Mouse (Mus musculus): Measurements from ENCODE around the gene Dnmt3b. TPM values are rescaled to one million over a fixed set of nuclear protein-coding genes. Genes with fewer than 3 reads are reported as not detected.
"Not testable (repeated sequence)": the region's sequence is repeated elsewhere in the genome, so short reads cannot be mapped to it uniquely, and the experiment has no call there.

Gene Dnmt3b
- polyA plus RNA-seq, 1 experiment = 1.2 TPM

- not testable (repeated sequence) for DNase-seq (ENCODE audit: low read depth, low spot score)
- WGBS = 43% methylated on average over 7 of the region's 7 CpGs
Measured at GRCm38 (mm10) chr2:153693413-153693812, 44.2 kb downstream of the Dnmt3b start.

- WGBS = 68% methylated on average over 19 of the region's 19 CpGs
- no peak for DNase-seq (ENCODE audit: low read depth, low spot score)
Measured at GRCm38 (mm10) chr2:153694462-153695085, 45.3 kb downstream of the Dnmt3b start.

DNA sequence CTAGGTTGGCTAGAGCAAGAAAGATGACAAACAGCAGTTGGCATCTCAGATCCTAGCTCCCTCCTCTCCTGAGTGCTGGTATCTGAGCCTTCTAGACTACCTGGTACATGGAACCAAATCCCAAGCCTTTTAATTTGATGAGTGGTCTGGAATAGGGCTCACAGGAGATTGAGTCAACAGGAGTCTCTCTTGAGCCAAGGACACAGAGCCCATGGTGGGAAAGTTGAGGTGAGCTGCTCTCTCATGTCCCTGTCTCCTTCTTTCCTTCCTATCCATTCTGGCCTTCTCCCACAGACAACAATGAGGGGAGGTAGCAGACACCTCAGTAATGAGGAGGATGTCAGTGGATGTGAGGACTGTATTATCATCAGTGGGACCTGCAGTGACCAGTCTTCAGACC lies 47.1 kb downstream of the Dnmt3b start, which contains the start of gene Dnmt3c:
Dnmt3c (plus strand) TSS at position 301 of the 400 bp plus-strand sequence.
- DNase-seq (ENCODE audit: low read depth, low spot score) = no peak

DNA sequence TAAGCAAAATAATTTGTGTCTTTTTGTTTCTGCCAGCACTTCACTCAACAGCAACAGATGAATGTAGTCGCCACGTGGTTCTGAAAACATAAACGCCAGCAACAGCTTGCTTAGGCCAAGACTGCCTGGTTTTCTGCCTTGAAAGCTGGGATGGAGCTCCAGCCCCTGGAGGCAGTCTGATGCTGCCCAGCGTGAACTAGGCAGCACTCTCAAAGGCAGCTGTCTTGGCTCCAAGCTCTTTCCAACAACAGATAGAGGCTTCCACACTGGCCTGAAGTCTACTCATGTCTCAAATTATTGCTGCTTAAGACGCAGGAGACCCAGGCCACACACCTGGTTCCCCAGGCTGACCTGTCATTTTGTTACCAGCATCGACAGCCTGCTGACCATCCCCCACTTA lies 54.1 kb downstream of the Dnmt3b start:
- no peak for DNase-seq (ENCODE audit: low read depth, low spot score)
- WGBS = 56% methylated on average over 6 of the region's 6 CpGs

DNA sequence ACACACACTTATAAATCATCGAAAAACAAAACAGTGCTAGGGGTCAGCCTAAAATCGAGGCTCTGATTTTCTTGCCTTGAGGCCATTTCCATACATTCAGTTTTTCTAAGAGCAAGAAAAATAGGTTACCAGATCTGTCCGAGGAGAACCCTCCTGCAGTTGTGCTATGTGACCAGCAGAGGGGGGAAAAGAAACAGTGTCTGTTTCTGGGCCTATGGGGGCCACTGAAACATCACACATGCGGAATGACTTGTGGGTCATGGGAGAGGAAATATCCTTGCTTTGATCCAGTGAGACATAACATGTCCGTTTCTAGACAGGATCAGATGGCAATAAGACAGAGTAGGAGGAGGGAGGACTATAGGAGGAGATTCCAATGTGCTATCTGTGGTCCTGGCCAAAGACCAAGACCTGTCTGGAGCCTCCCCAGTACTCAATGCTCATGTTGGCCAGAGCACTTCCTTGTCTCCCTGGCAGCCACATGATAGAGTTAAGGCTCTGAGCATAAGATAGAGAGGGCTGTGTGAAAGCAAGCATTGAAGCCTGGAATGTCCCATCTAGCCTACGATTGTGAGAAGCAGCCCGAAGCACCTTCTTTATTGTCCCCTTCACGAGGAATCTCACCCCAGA lies 61.6 kb downstream of the Dnmt3b start:
- WGBS = 42% methylated on average over 8 of the region's 8 CpGs
- DNase-seq (ENCODE audit: low read depth, low spot score) = no peak

DNA sequence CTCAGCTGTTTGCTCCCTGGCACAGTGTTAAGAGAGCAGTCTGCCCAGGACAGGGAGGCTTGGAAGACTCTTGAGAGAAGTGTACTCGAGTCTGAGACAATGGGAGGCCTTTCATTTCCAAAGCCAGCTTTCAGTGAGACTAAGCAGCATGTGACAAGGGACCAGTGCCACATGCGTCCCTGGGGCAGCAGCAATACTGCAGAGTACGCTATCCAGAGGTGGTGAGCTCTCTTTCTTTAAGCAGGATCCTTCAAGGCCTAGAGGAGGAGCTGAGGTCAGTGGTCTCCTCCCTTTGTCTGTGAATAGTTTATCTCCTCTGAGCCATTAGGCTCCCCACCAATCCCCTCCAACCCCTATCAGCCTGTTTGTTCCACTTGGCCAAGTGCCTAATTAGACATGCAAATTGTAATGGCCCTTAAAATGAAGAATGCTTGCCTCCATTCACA lies 63.4 kb downstream of the Dnmt3b start:
- DNase-seq (ENCODE audit: low read depth, low spot score) = no peak
- WGBS = 66% methylated on average over 3 of the region's 3 CpGs

DNA sequence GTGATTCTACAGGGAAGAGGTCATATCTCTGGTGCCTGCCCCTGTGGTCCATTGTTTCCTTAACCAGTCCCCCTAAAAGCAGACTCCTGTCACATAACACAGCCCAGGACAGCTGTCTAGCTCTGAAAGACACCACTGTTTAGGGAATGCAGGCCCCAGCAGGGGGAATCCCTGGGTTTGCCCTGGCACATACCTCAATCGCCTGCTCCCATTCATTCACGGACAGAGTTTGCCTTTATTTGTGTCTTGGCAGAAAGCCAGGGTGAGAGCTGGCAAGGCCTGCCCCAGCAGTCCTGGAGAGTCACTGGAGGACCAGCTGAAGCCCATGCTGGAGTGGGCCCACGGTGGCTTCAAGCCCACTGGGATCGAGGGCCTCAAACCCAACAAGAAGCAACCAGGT lies 64.0 kb downstream of the Dnmt3b start:
- DNase-seq (ENCODE audit: low read depth, low spot score) = no peak

DNA sequence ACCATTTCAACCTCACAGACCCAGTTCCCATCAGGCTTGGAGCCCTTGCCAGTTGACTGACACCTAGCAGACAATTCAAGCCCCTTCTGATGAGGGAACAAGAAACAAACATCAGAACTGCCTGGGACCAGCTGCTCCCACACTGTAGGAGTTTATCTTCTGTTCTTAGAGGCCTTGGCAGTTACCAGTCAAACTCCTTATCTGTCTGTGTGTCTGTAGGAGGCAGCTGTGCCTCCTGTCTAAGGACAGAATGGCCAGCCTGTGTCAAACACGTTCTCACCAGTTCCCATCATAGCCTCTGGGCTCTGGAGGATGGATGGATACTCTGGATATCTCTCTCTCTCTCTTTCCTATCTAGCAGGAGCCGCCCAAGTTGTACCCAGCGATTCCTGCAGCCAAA lies 68.6 kb downstream of the Dnmt3b start:
- WGBS = 71% methylated on average over 3 of the region's 3 CpGs

More for the DNA sequence above, 64.0 kb downstream of the Dnmt3b start:
- 23% methylated on average over 4 of the region's 4 CpGs for WGBS

DNA sequence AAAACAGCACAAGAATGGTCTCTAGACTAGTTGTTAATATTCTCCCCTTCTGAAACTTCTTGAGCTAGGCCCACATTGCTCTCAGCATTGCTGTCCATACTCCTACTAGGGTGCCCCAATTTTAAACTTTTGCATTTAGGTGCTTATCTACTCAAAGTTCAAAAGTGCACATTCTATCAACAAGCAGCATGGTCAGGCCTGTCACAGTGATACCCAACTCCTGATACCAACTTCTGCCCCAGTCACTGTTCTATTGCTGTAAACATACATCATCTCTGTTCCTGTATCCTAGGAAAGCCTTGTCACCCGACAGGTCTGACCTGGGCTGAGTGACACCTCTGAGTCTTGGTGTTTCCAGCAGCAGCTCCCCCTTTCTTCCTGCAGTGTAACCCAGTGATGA lies 73.8 kb downstream of the Dnmt3b start:
- no peak for DNase-seq (ENCODE audit: low read depth, low spot score)
- 64% methylated on average over 1 of the region's 1 CpGs for WGBS

More for the DNA sequence above, 68.6 kb downstream of the Dnmt3b start:
- DNase-seq (ENCODE audit: low read depth, low spot score) = not testable (repeated sequence)

GRCm38 (mm10) chr2:153724424-153724823 lies 75.2 kb downstream of the Dnmt3b start:
- no peak for DNase-seq (ENCODE audit: low read depth, low spot score)
- 92% methylated on average over 2 of the region's 2 CpGs for WGBS

- WGBS = 64% methylated on average over 2 of the region's 2 CpGs
- no peak for DNase-seq (ENCODE audit: low read depth, low spot score)
Measured at GRCm38 (mm10) chr2:153724871-153725270, 75.6 kb downstream of the Dnmt3b start.

- 95% methylated on average over 4 of the region's 4 CpGs for WGBS
Measured at GRCm38 (mm10) chr2:153725291-153725690, 76.0 kb downstream of the Dnmt3b start.

GRCm38 (mm10) chr2:153734033-153734432 lies 84.8 kb downstream of the Dnmt3b start:
- DNase-seq (ENCODE audit: low read depth, low spot score) = no peak

More at GRCm38 (mm10) chr2:153725291-153725690, 76.0 kb downstream of the Dnmt3b start:
- no peak for DNase-seq (ENCODE audit: low read depth, low spot score)

More at GRCm38 (mm10) chr2:153734033-153734432, 84.8 kb downstream of the Dnmt3b start:
- WGBS = 73% methylated on average over 4 of the region's 4 CpGs

Other genes with a start within 250 kb of the Dnmt3b start
- not detected in 2 replicates for gene 4930404H24Rik, start 156.7 kb upstream of the Dnmt3b start, polyA plus RNA-seq (2012; rRNA removed)
- 29.2 and 42.2 TPM in 2 replicates for gene Nol4l, start 119.5 kb upstream of the Dnmt3b start, polyA plus RNA-seq (2012; rRNA removed)
- gene Commd7, start 16.7 kb upstream of the Dnmt3b start, polyA plus RNA-seq (2012; rRNA removed) = 22.2 and 26.1 TPM in 2 replicates
- not detected in 2 replicates for gene Dnmt3c, start 47.2 kb downstream of the Dnmt3b start, polyA plus RNA-seq (2012; rRNA removed)
- gene Mapre1, start 91.8 kb downstream of the Dnmt3b start, polyA plus RNA-seq (2012; rRNA removed) = 9.8 and 10.8 TPM in 2 replicates
- gene Efcab8, start 130.5 kb downstream of the Dnmt3b start, polyA plus RNA-seq (2012; rRNA removed) = 0.07 and 0.27 TPM in 2 replicates
- not detected in 2 replicates for gene Sun5, start 221.6 kb downstream of the Dnmt3b start, polyA plus RNA-seq (2012; rRNA removed)
- not detected in 2 replicates for gene Bpifb2, start 225.6 kb downstream of the Dnmt3b start, polyA plus RNA-seq (2012; rRNA removed)

All from large intestine, adult 2 months (tissue).